In genomic region chr8:111705699-111706098, GRCm38 (mm10) we compare ENCODE assay signal across 20 mouse cellular contexts. TPM values are rescaled to one million over a fixed set of nuclear protein-coding genes. Genes with fewer than 3 reads are reported as not detected.
DNase-seq lines count a peak whose midpoint lies in the region; TF ChIP-seq lines count a peak whose summit lies in the region.
"Had no signal": no experiment of that assay in that cellular context is flagged by ENCODE, and none has a peak within 500 bp of the region (broad histone marks: within the 10 kb centered on the region; RNA-seq: fewer than 3 reads in every experiment).

No protein-coding gene starts in this region.

- peak; percentile 16 for DNase-seq in adrenal gland, postnatal 10 days
- DNase-seq in adrenal gland, adult 8-10 months = no peak
- peak; percentile 20 for DNase-seq in kidney, adult 18-20 months
- no peak for DNase-seq in kidney, adult 9 months
- DNase-seq in testis, postnatal 10 days (ENCODE audit: low spot score) = peak; percentile 36
- DNase-seq in testis, postnatal 14 days (ENCODE audit: low spot score) = no peak
- no peak for DNase-seq in frontal cortex, postnatal 36 days (ENCODE audit: low spot score in 2 of 2)
- no peak for DNase-seq in layer of hippocampus, adult 2 months (ENCODE audit: low spot score in 2 of 2)
- DNase-seq: cerebellum, postnatal 25 days; embryo, embryonic 11 days; gastrocnemius, postnatal 10 days; heart, adult 18-20 months; liver, embryonic 13.5 days; lung, postnatal 14 days; retina, postnatal 1 day; thymus, adult 2 months had no signal

- H3K27ac ChIP-seq in layer of hippocampus, adult 2 months = no peak overlapping the region
- H3K27ac ChIP-seq: kidney, postnatal 0 days had no signal

- no peak overlapping the region for H3K4me3 ChIP-seq in layer of hippocampus, adult 2 months
- H3K4me3 ChIP-seq: liver, embryonic 13.5 days had no signal

- TF ChIP-seq CTCF in layer of hippocampus, adult 2 months (conservative IDR thresholded peaks at IDR 0.05) = no peak

RNA-seq across cellular contexts. Expression of gene Ctrb1, which starts 14.9 kb away (rescaled TPM):
- under 1 TPM in 1 of 2 experiments, not detected in 1; 0.42 TPM for total RNA-seq in adrenal gland, postnatal 10 days (2021)
- not detected for total RNA-seq in adrenal gland, adult 8-10 months (2022)
- total RNA-seq in layer of hippocampus, adult 2 months (2021) = not detected
- total RNA-seq: gastrocnemius, postnatal 10 days; heart, adult 18-20 months; layer of hippocampus, adult 18-20 months; left cerebral cortex, postnatal 36 days; megakaryocyte-erythroid progenitor cell, adult 5-6 weeks had no signal

RNA-seq across cellular contexts. Expression of gene Bcar1, which starts 37.9 kb away (rescaled TPM):
- total RNA-seq in adrenal gland, postnatal 10 days (2021) = 10 to 100 TPM; 53.4 to 62.7 TPM
- 100 to 1,000 TPM in 2 of 4 experiments, 10 to 100 TPM in 2; 86.1 to 150 (median 104) TPM for total RNA-seq in adrenal gland, adult 8-10 months (2022)
- 10 to 100 TPM; 66.1 to 69.7 TPM for total RNA-seq in layer of hippocampus, adult 2 months (2021)
- total RNA-seq: megakaryocyte-erythroid progenitor cell, adult 5-6 weeks had no signal

Comparison
In these comparisons a context has a peak if more than half of its experiments do, and no peak if none do; other contexts are left out.
1. DNase-seq: peak in adrenal gland, postnatal 10 days (single experiment), kidney, adult 18-20 months (single experiment) and testis, postnatal 10 days (single experiment); none in adrenal gland, adult 8-10 months (single experiment), kidney, adult 9 months (single experiment), testis, postnatal 14 days (single experiment), frontal cortex, postnatal 36 days (0 of 2) and layer of hippocampus, adult 2 months (0 of 2).